2 mouse cellular contexts compared by ENCODE assay signal in the genomic region with DNA sequence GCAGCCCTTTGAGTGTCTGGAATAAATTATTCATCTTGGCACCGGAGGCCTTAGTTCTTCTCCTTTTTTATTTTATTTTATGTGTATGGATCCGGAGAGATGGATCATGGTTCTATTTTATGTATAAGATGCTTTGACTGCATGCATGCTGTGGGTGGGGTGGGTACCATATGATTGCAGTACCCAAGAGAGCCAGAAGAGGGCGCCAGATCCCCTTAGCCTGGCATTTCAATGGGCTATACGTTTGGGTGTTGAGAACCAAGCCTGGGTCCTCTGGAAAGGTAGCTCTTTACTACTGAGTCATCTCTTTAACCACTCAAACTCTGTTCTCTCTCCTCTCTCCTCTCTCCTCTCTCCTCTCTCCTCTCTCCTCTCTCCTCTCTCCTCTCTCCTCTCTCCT.
TF ChIP-seq lines count a peak whose summit lies in the region.

No protein-coding gene starts in this region.

TF ChIP-seq in CH12.LX, 34 proteins besides CTCF, POLR2A, EP300 and RAD21:
- TF ChIP-seq CHD2 (IDR thresholded peaks at IDR 0.05; ENCODE audit: low read length) (no peak), ZC3H11A (IDR thresholded peaks at IDR 0.05; ENCODE audit: low read depth, low read length) (no peak), SIN3A (IDR thresholded peaks at IDR 0.05; ENCODE audit: low read length) (no peak), SMC3 (IDR thresholded peaks at IDR 0.05; ENCODE audit: low read depth, low read length) (no peak), NRF1 (IDR thresholded peaks at IDR 0.05; ENCODE audit: low read depth, low read length) (no peak), ZMIZ1 (IDR thresholded peaks at IDR 0.05; ENCODE audit: low read depth, low read length) (no peak), MAFK (IDR thresholded peaks at IDR 0.05; ENCODE audit: insufficient replicate concordance, low read length) (no peak), E2F4 (IDR thresholded peaks at IDR 0.05; ENCODE audit: insufficient replicate concordance, low read depth, low read length) (no peak), JUND (conservative IDR thresholded peaks at IDR 0.05; ENCODE audit: low read depth, low read length) (no peak), ZKSCAN1 (IDR thresholded peaks at IDR 0.05; ENCODE audit: borderline replicate concordance, low read depth, low read length) (no peak), PAX5 (IDR thresholded peaks at IDR 0.05; ENCODE audit: low read length) (no peak), JUN (IDR thresholded peaks at IDR 0.05; ENCODE audit: insufficient read depth, low read depth, low read length) (no peak), MAX (IDR thresholded peaks at IDR 0.05; ENCODE audit: low read length) (no peak), USF2 (conservative IDR thresholded peaks at IDR 0.05; ENCODE audit: low read depth, low read length) (no peak), GABPA (IDR thresholded peaks at IDR 0.05; ENCODE audit: insufficient replicate concordance, low read depth, low read length) (no peak)

TF ChIP-seq in MEL, 35 proteins besides CTCF, POLR2A, EP300 and RAD21:
- TF ChIP-seq E2F4 (IDR thresholded peaks at IDR 0.05; ENCODE audit: borderline replicate concordance, low read depth, low read length), result no peak
- TF ChIP-seq SMC3 (IDR thresholded peaks at IDR 0.05; ENCODE audit: low read depth, low read length), result 0 out of 2 replicates have a peak, but pooled peaks have one; percentile 21
